Mouse (Mus musculus) limb, embryonic 13.5 days (tissue): Measurements from ENCODE around the gene Cdca8. TPM values are rescaled to one million over a fixed set of nuclear protein-coding genes. Genes with fewer than 3 reads are reported as not detected.

Experiments used
- ATAC-seq: fragments of 200-750 bp; cut with Nextera tagmentation; 2 replicates; pipeline ENCODE4 v1.8.0; 2017; ENCODE audit warnings: low read depth, moderate number of reproducible peaks, moderate TSS enrichment; ENCODE audit not compliant: low FRiP score
- H3K27ac ChIP-seq: fragments of 300-500 bp; sonication (generic); 2 replicates; pipeline ENCODE4 v1.5.1; 2015; ENCODE audit warnings: inconsistent platforms, mild to moderate bottlenecking, moderate library complexity
- H3K27me3 ChIP-seq: fragments of 300-500 bp; sonication (generic); 2 replicates; pipeline ENCODE4 v1.6.1; 2015; ENCODE audit warnings: mild to moderate bottlenecking, inconsistent platforms
- H3K36me3 ChIP-seq: fragments of 300-500 bp; sonication (generic); 2 replicates; pipeline ENCODE4 v1.6.1; 2015; ENCODE audit warnings: inconsistent platforms, mild to moderate bottlenecking, moderate library complexity
- H3K4me1 ChIP-seq: fragments of 300-500 bp; sonication (generic); 2 replicates; pipeline ENCODE4 v1.6.1; 2015; ENCODE audit warnings: inconsistent platforms
- H3K4me2 ChIP-seq: fragments of 300-500 bp; sonication (generic); replicated peaks from 2 replicates; pipeline ENCODE4 v1.6.1; 2015; ENCODE audit warnings: inconsistent platforms, mild to moderate bottlenecking, moderate library complexity
- H3K4me3 ChIP-seq: fragments of 300-500 bp; sonication (generic); 2 replicates; pipeline ENCODE4 v1.5.1; 2015; ENCODE audit warnings: moderate library complexity, mild to moderate bottlenecking, inconsistent platforms
- H3K9ac ChIP-seq: fragments of 300-500 bp; sonication (generic); 2 replicates; pipeline ENCODE4 v1.6.1; 2015; ENCODE audit warnings: mild to moderate bottlenecking, inconsistent platforms
- H3K9me3 ChIP-seq: fragments of 300-500 bp; sonication (generic); 2 replicates; pipeline ENCODE4 v1.6.1; 2016; ENCODE audit warnings: inconsistent platforms
- WGBS: fragments of 180-500 bp; shearing (Covaris S2); methylation state at CpG from one replicate; pipeline ENCODE4 v1.1.7; 2015; 5-methylcytosine and 5-hydroxymethylcytosine counted together
- polyA plus RNA-seq: library from polyadenylated mRNA; unstranded; fragments of >200 nt; fragmentation: Nextera tagmentation; extraction: Ambion mirVana; gene quantifications from 2 replicates; pipeline ENCODE4 v1.2.1, GENCODE M21; 2015

The Cdca8 gene
- polyA plus RNA-seq, 1 experiment from 2014 or later = 128 TPM

- H3K27ac ChIP-seq = no peak overlapping the region
- ATAC-seq = no peak
- no peaks in the 10 kb centered on the region for H3K36me3 ChIP-seq
- peaks cover 7% of the 10 kb centered on the region for H3K4me1 ChIP-seq
- H3K9me3 ChIP-seq = no peaks in the 10 kb centered on the region
- H3K9ac ChIP-seq = no peak overlapping the region
- 29% methylated on average over 6 of the region's 6 CpGs for WGBS
- no peak overlapping the region for H3K4me2 ChIP-seq
- peaks cover 92% of the 10 kb centered on the region for H3K27me3 ChIP-seq
- no peak overlapping the region for H3K4me3 ChIP-seq
These were observed 45.3 kb downstream of the Cdca8 start for GRCm38 (mm10) chr4:124893769-124894168.

- Histone ChIP-seq H3K36me3 (no peaks in the 10 kb centered on the region), H3K27me3 (peaks cover 93% of the 10 kb centered on the region), H3K27ac (no peak overlapping the region), H3K4me2 (no peak overlapping the region), H3K4me3 (no peak overlapping the region), H3K9me3 (no peaks in the 10 kb centered on the region), H3K9ac (no peak overlapping the region), H3K4me1 (peaks cover 7% of the 10 kb centered on the region)
- 40% methylated on average over 5 of the region's 5 CpGs for WGBS
- no peak for ATAC-seq
These were observed 48.3 kb downstream of the Cdca8 start for GRCm38 (mm10) chr4:124890831-124891230.

- H3K27me3 ChIP-seq = peaks cover 93% of the 10 kb centered on the region
These were observed 49.2 kb downstream of the Cdca8 start for GRCm38 (mm10) chr4:124889935-124890334.

GRCm38 (mm10) chr4:124888702-124889101 lies 50.4 kb downstream of the Cdca8 start:
- 71% methylated on average over 7 of the region's 7 CpGs for WGBS
- H3K27me3 ChIP-seq = peaks cover 93% of the 10 kb centered on the region
- no peaks in the 10 kb centered on the region for H3K9me3 ChIP-seq

More at GRCm38 (mm10) chr4:124889935-124890334, 49.2 kb downstream of the Cdca8 start:
- Histone ChIP-seq H3K4me3 (no peak overlapping the region), H3K4me1 (peaks cover 6% of the 10 kb centered on the region), H3K36me3 (no peaks in the 10 kb centered on the region), H3K9ac (no peak overlapping the region), H3K9me3 (no peaks in the 10 kb centered on the region), H3K27ac (no peak overlapping the region), H3K4me2 (no peak overlapping the region)
- ATAC-seq = no peak
- 94% methylated on average over 2 of the region's 2 CpGs for WGBS

GRCm38 (mm10) chr4:124882151-124882729 lies 56.9 kb downstream of the Cdca8 start:
- H3K9me3 ChIP-seq = no peaks in the 10 kb centered on the region
- no peak for ATAC-seq
- no peak overlapping the region for H3K27ac ChIP-seq
- H3K9ac ChIP-seq = no peak overlapping the region
- peak overlapping the region; percentile 63 for H3K4me2 ChIP-seq
- H3K4me1 ChIP-seq = peaks cover 15% of the 10 kb centered on the region
- WGBS = 2% methylated on average over 37 of the region's 37 CpGs
- H3K27me3 ChIP-seq = peaks cover 85% of the 10 kb centered on the region
- H3K36me3 ChIP-seq = no peaks in the 10 kb centered on the region
- peak overlapping the region; percentile 38 for H3K4me3 ChIP-seq

More at GRCm38 (mm10) chr4:124888702-124889101, 50.4 kb downstream of the Cdca8 start:
- Histone ChIP-seq H3K4me3 (no peak overlapping the region), H3K4me2 (no peak overlapping the region), H3K27ac (no peak overlapping the region), H3K4me1 (no peaks in the 10 kb centered on the region), H3K9ac (no peak overlapping the region), H3K36me3 (no peaks in the 10 kb centered on the region)
- ATAC-seq = no peak

GRCm38 (mm10) chr4:124881341-124881908 lies 57.7 kb downstream of the Cdca8 start:
- WGBS = under 1% methylated on average over 37 of the region's 37 CpGs
- Histone ChIP-seq H3K9me3 (no peaks in the 10 kb centered on the region), H3K9ac (no peak overlapping the region), H3K36me3 (no peaks in the 10 kb centered on the region), H3K27me3 (peaks cover 78% of the 10 kb centered on the region), H3K4me3 (peak overlapping the region; percentile 38), H3K4me2 (peak overlapping the region; percentile 63), H3K27ac (no peak overlapping the region), H3K4me1 (peaks cover 15% of the 10 kb centered on the region)
- 0 out of 2 replicates have a peak, but pooled peaks have one; percentile 57 for ATAC-seq

- WGBS = 5% methylated on average over 11 of the region's 11 CpGs
- Histone ChIP-seq H3K27ac (no peak within 1 kb of the TSS), H3K9me3 (no peaks in the 10 kb centered on the region), H3K9ac (no peak within 1 kb of the TSS), H3K27me3 (peaks cover 70% of the 10 kb centered on the region), H3K36me3 (no peaks in the 10 kb centered on the region), H3K4me1 (peaks cover 15% of the 10 kb centered on the region), H3K4me3 (peak within 1 kb of the TSS; percentile 38), H3K4me2 (peak within 1 kb of the TSS; percentile 63)
- ATAC-seq = no peak
These were observed 58.5 kb downstream of the Cdca8 start, which contains the start of gene Epha10 for GRCm38 (mm10) chr4:124880599-124880998. Gene Epha10 (plus strand): TSS chr4:124880899.

GRCm38 (mm10) chr4:124872719-124873118 lies 66.4 kb downstream of the Cdca8 start:
- Histone ChIP-seq H3K4me1 (no peaks in the 10 kb centered on the region), H3K36me3 (no peaks in the 10 kb centered on the region), H3K9me3 (peaks cover 4% of the 10 kb centered on the region; the same call in 1 of the 2 replicates), H3K27ac (no peak overlapping the region), H3K4me3 (no peak overlapping the region), H3K27me3 (no peaks in the 10 kb centered on the region), H3K4me2 (no peak overlapping the region), H3K9ac (no peak overlapping the region)
- ATAC-seq = no peak
- WGBS = 77% methylated on average over 1 of the region's 1 CpGs

Other genes with a start within 250 kb of the Cdca8 start
- 84.4 and 87.9 TPM in 2 replicates for gene Utp11, start 245.7 kb downstream of the Cdca8 start, polyA plus RNA-seq
- 19.9 and 23.8 TPM in 2 replicates for gene Fhl3, start 238.6 kb downstream of the Cdca8 start, polyA plus RNA-seq
- gene Sf3a3, start 224.5 kb downstream of the Cdca8 start, polyA plus RNA-seq = 180 and 188 TPM in 2 replicates
- 24.6 and 25.2 TPM in 2 replicates for gene Inpp5b, start 197.5 kb downstream of the Cdca8 start, polyA plus RNA-seq
- gene Mtf1, start 137.2 kb downstream of the Cdca8 start, polyA plus RNA-seq = 12.1 and 14.0 TPM in 2 replicates
- gene Yrdc, start 88.6 kb downstream of the Cdca8 start, polyA plus RNA-seq = 32.1 and 37.1 TPM in 2 replicates
- 55.0 and 56.9 TPM in 2 replicates for gene 1110065P20Rik, start 88.1 kb downstream of the Cdca8 start, polyA plus RNA-seq
- gene Maneal, start 77.1 kb downstream of the Cdca8 start, polyA plus RNA-seq = 0.67 and 0.70 TPM in 2 replicates
- 0.08 and 0.17 TPM in 2 replicates for gene Epha10, start 58.4 kb downstream of the Cdca8 start, polyA plus RNA-seq
- 16.5 and 19.8 TPM in 2 replicates for gene 9930104L06Rik, start 2.3 kb downstream of the Cdca8 start, polyA plus RNA-seq
- gene Rspo1, start 47.1 kb upstream of the Cdca8 start, polyA plus RNA-seq = 2.5 and 3.1 TPM in 2 replicates
- 90.3 and 91.7 TPM in 2 replicates for gene Gnl2, start 77.3 kb upstream of the Cdca8 start, polyA plus RNA-seq
- not detected in 2 replicates for gene Dnali1, start 126.4 kb upstream of the Cdca8 start, polyA plus RNA-seq
- gene Snip1, start 127.4 kb upstream of the Cdca8 start, polyA plus RNA-seq = 32.6 and 33.0 TPM in 2 replicates
- gene Meaf6, start 145.8 kb upstream of the Cdca8 start, polyA plus RNA-seq = 67.8 and 69.8 TPM in 2 replicates
- 0.41 and 0.46 TPM in 2 replicates for gene Zc3h12a, start 188.5 kb upstream of the Cdca8 start, polyA plus RNA-seq